Mouse (Mus musculus) embryonic facial prominence, embryonic 13.5 days (tissue): ENCODE data around the gene Jund. TPM values are rescaled to one million over a fixed set of nuclear protein-coding genes. Genes with fewer than 3 reads are reported as not detected.
A peak's percentile ranks its signal among the peaks of the same experiment; 100 is the strongest.

Experiments
- ATAC-seq: fragments of 200-750 bp; cut with Nextera tagmentation; 2 replicates; pipeline ENCODE4 v1.8.0; 2017; ENCODE audit warnings: low read depth; ENCODE audit not compliant: insufficient number of reproducible peaks, insufficient read depth, low FRiP score, low TSS enrichment
- H3K27ac ChIP-seq: fragments of 300-500 bp; sonication (generic); 2 replicates; pipeline ENCODE4 v1.5.1; 2015; ENCODE audit warnings: moderate library complexity, mild to moderate bottlenecking, inconsistent platforms
- H3K27me3 ChIP-seq: fragments of 300-500 bp; sonication (generic); 2 replicates; pipeline ENCODE4 v1.6.1; 2015; ENCODE audit warnings: mild to moderate bottlenecking, inconsistent platforms
- H3K36me3 ChIP-seq: fragments of 300-500 bp; sonication (generic); 2 replicates; pipeline ENCODE4 v1.6.1; 2015; ENCODE audit warnings: mild to moderate bottlenecking, inconsistent platforms
- H3K4me1 ChIP-seq: fragments of 300-500 bp; sonication (generic); 2 replicates; pipeline ENCODE4 v1.6.1; 2015; ENCODE audit warnings: inconsistent platforms
- H3K4me2 ChIP-seq: fragments of 300-500 bp; sonication (generic); 2 replicates; pipeline ENCODE4 v1.6.1; 2015; ENCODE audit warnings: moderate library complexity, mild to moderate bottlenecking, inconsistent platforms
- H3K4me3 ChIP-seq: fragments of 300-500 bp; sonication (generic); 2 replicates; pipeline ENCODE4 v1.5.1; 2015; ENCODE audit warnings: mild to moderate bottlenecking, inconsistent platforms
- H3K9ac ChIP-seq: fragments of 300-500 bp; sonication (generic); 2 replicates; pipeline ENCODE4 v1.6.1; 2015; ENCODE audit warnings: mild to moderate bottlenecking, inconsistent platforms
- H3K9me3 ChIP-seq: fragments of 300-500 bp; sonication (generic); 2 replicates; pipeline ENCODE4 v1.6.1; 2016; ENCODE audit warnings: inconsistent platforms
- WGBS: fragments of 180-500 bp; shearing (Covaris S2); methylation state at CpG from one replicate; pipeline ENCODE4 v1.1.7; 2015; ENCODE audit warnings: mixed read lengths; 5-methylcytosine and 5-hydroxymethylcytosine counted together
- polyA plus RNA-seq: library from polyadenylated mRNA; unstranded; fragments of >200 nt; fragmentation: Nextera tagmentation; extraction: Ambion mirVana; gene quantifications from 2 replicates; pipeline ENCODE4 v1.2.1, GENCODE M21; 2015

Gene Jund
- polyA plus RNA-seq, 1 experiment from 2014 or later, result 68.5 TPM

GRCm38 (mm10) chr8:70700555-70700922 is 1.8 kb downstream of the Jund start:
- H3K4me3 ChIP-seq, result peak overlapping the region; percentile 74
- peaks cover 23% of the 10 kb centered on the region for H3K36me3 ChIP-seq
- ATAC-seq, result 0 out of 2 replicates have a peak, but pooled peaks have one; percentile 6
- peak overlapping the region; percentile 98 for H3K9ac ChIP-seq
- H3K27me3 ChIP-seq, result no peaks in the 10 kb centered on the region
- peaks cover 49% of the 10 kb centered on the region for H3K4me1 ChIP-seq
- H3K27ac ChIP-seq, result peak overlapping the region; percentile 99
- under 1% methylated on average over 20 of the region's 20 CpGs for WGBS
- no peaks in the 10 kb centered on the region for H3K9me3 ChIP-seq
- peak overlapping the region; percentile 60 for H3K4me2 ChIP-seq

GRCm38 (mm10) chr8:70701048-70701981 is 2.6 kb downstream of the Jund start:
- H3K27ac ChIP-seq, result peak overlapping the region; percentile 99
- WGBS, result 51% methylated on average over 10 of the region's 10 CpGs

GRCm38 (mm10) chr8:70701982-70702841 is 3.5 kb downstream of the Jund start:
- ATAC-seq, result no peak
- H3K4me3 ChIP-seq, result no peak overlapping the region
- H3K9me3 ChIP-seq, result no peaks in the 10 kb centered on the region
- H3K4me1 ChIP-seq, result peaks cover 32% of the 10 kb centered on the region
- H3K27ac ChIP-seq, result no peak overlapping the region; the same call in 1 of the 2 replicates
- peak overlapping the region; percentile 60 for H3K4me2 ChIP-seq
- whole genome bisulfite sequencing, result 82% methylated on average over 2 of the region's 2 CpGs
- H3K27me3 ChIP-seq, result no peaks in the 10 kb centered on the region
- H3K9ac ChIP-seq, result peak overlapping the region; percentile 49; the same call in 1 of the 2 replicates
- peaks cover 23% of the 10 kb centered on the region for H3K36me3 ChIP-seq

More at GRCm38 (mm10) chr8:70701048-70701981, 2.6 kb downstream of the Jund start:
- H3K9me3 ChIP-seq, result no peaks in the 10 kb centered on the region
- H3K27me3 ChIP-seq, result no peaks in the 10 kb centered on the region
- peaks cover 23% of the 10 kb centered on the region for H3K36me3 ChIP-seq
- peaks cover 41% of the 10 kb centered on the region for H3K4me1 ChIP-seq
- peak overlapping the region; percentile 98 for H3K9ac ChIP-seq
- no peak for ATAC-seq
- H3K4me3 ChIP-seq, result peak overlapping the region; percentile 74
- H3K4me2 ChIP-seq, result peak overlapping the region; percentile 60

- H3K4me1 ChIP-seq, result peaks cover 26% of the 10 kb centered on the region
- no peaks in the 10 kb centered on the region for H3K27me3 ChIP-seq
- ATAC-seq, result no peak
- 0 out of 2 replicates have a peak overlapping the region, but pooled peaks have one; percentile 7 for H3K4me2 ChIP-seq
- no peak overlapping the region; the same call in 1 of the 2 replicates for H3K27ac ChIP-seq
- H3K36me3 ChIP-seq, result peaks cover 23% of the 10 kb centered on the region
- H3K4me3 ChIP-seq, result no peak overlapping the region
- 78% methylated on average over 3 of the region's 3 CpGs for WGBS
- H3K9ac ChIP-seq, result peak overlapping the region; percentile 49; the same call in 1 of the 2 replicates
- no peaks in the 10 kb centered on the region for H3K9me3 ChIP-seq
Measured at GRCm38 (mm10) chr8:70702842-70703182, 4.1 kb downstream of the Jund start.

GRCm38 (mm10) chr8:70703287-70703686 is 4.5 kb downstream of the Jund start, which contains the start of gene Iqcn:
TSS of gene Iqcn (plus strand) at chr8:70703457.
- H3K4me1 ChIP-seq, result peaks cover 21% of the 10 kb centered on the region
- no peaks in the 10 kb centered on the region for H3K9me3 ChIP-seq
- no peak within 1 kb of the TSS for H3K4me3 ChIP-seq
- peaks cover 23% of the 10 kb centered on the region for H3K36me3 ChIP-seq
- H3K27ac ChIP-seq, result no peak within 1 kb of the TSS; the same call in 1 of the 2 replicates
- peak within 1 kb of the TSS; percentile 7; the same call in 1 of the 2 replicates for H3K4me2 ChIP-seq
- no peak for ATAC-seq
- peak within 1 kb of the TSS; percentile 49; the same call in 1 of the 2 replicates for H3K9ac ChIP-seq
- WGBS, result 92% methylated on average over 3 of the region's 3 CpGs
- H3K27me3 ChIP-seq, result no peaks in the 10 kb centered on the region

GRCm38 (mm10) chr8:70708281-70708680 is 9.5 kb downstream of the Jund start:
- 88% methylated on average over 14 of the region's 14 CpGs for WGBS
- ATAC-seq, result no peak
- Histone ChIP-seq H3K9ac (no peak overlapping the region), H3K4me2 (no peak overlapping the region), H3K4me3 (no peak overlapping the region), H3K27ac (no peak overlapping the region), H3K4me1 (no peaks in the 10 kb centered on the region), H3K27me3 (no peaks in the 10 kb centered on the region), H3K9me3 (no peaks in the 10 kb centered on the region), H3K36me3 (peaks cover 8% of the 10 kb centered on the region)

- Histone ChIP-seq H3K27ac (no peak overlapping the region), H3K9me3 (no peaks in the 10 kb centered on the region), H3K9ac (no peak overlapping the region), H3K4me2 (no peak overlapping the region), H3K27me3 (no peaks in the 10 kb centered on the region), H3K36me3 (no peaks in the 10 kb centered on the region), H3K4me3 (no peak overlapping the region), H3K4me1 (no peaks in the 10 kb centered on the region)
- WGBS, result 93% methylated on average over 9 of the region's 9 CpGs
- no peak for ATAC-seq
Measured at GRCm38 (mm10) chr8:70709794-70710193, 11.0 kb downstream of the Jund start.

GRCm38 (mm10) chr8:70710296-70710695 is 11.5 kb downstream of the Jund start:
- Histone ChIP-seq H3K27ac (no peak overlapping the region), H3K9ac (no peak overlapping the region), H3K9me3 (no peaks in the 10 kb centered on the region), H3K36me3 (no peaks in the 10 kb centered on the region), H3K4me2 (no peak overlapping the region), H3K27me3 (no peaks in the 10 kb centered on the region), H3K4me1 (no peaks in the 10 kb centered on the region), H3K4me3 (no peak overlapping the region)
- no peak for ATAC-seq
- 100% methylated on average over 1 of the region's 1 CpGs for WGBS

GRCm38 (mm10) chr8:70711041-70711440 is 12.3 kb downstream of the Jund start:
- Histone ChIP-seq H3K27me3 (no peaks in the 10 kb centered on the region), H3K4me2 (no peak overlapping the region), H3K36me3 (no peaks in the 10 kb centered on the region), H3K9ac (0 out of 2 replicates have a peak overlapping the region, but pooled peaks have one; percentile 46), H3K27ac (no peak overlapping the region), H3K4me1 (no peaks in the 10 kb centered on the region), H3K4me3 (no peak overlapping the region), H3K9me3 (no peaks in the 10 kb centered on the region)
- no peak for ATAC-seq
- 84% methylated on average over 11 of the region's 11 CpGs for WGBS

GRCm38 (mm10) chr8:70713991-70714390 is 15.2 kb downstream of the Jund start:
- Histone ChIP-seq H3K27ac (no peak overlapping the region), H3K4me2 (no peak overlapping the region), H3K9ac (no peak overlapping the region), H3K4me3 (no peak overlapping the region), H3K36me3 (no peaks in the 10 kb centered on the region), H3K9me3 (no peaks in the 10 kb centered on the region), H3K4me1 (no peaks in the 10 kb centered on the region), H3K27me3 (no peaks in the 10 kb centered on the region)
- ATAC-seq, result no peak
- WGBS, result 72% methylated on average over 7 of the region's 7 CpGs

- Histone ChIP-seq H3K4me2 (no peak overlapping the region), H3K4me3 (no peak overlapping the region), H3K9me3 (no peaks in the 10 kb centered on the region), H3K27me3 (no peaks in the 10 kb centered on the region), H3K27ac (no peak overlapping the region), H3K36me3 (no peaks in the 10 kb centered on the region), H3K4me1 (no peaks in the 10 kb centered on the region), H3K9ac (no peak overlapping the region)
- ATAC-seq, result no peak
- WGBS, result 66% methylated on average over 2 of the region's 2 CpGs
Measured at GRCm38 (mm10) chr8:70715086-70715485, 16.3 kb downstream of the Jund start.
